Mouse (Mus musculus) kidney, postnatal 14 days (tissue): ENCODE data around the gene Spg20.

Experiments
- DNase-seq: peaks from one replicate; pipeline ENCODE4 v3.0.0; 2022; ENCODE audit warnings: mixed read lengths

Spg20 gene

DNA sequence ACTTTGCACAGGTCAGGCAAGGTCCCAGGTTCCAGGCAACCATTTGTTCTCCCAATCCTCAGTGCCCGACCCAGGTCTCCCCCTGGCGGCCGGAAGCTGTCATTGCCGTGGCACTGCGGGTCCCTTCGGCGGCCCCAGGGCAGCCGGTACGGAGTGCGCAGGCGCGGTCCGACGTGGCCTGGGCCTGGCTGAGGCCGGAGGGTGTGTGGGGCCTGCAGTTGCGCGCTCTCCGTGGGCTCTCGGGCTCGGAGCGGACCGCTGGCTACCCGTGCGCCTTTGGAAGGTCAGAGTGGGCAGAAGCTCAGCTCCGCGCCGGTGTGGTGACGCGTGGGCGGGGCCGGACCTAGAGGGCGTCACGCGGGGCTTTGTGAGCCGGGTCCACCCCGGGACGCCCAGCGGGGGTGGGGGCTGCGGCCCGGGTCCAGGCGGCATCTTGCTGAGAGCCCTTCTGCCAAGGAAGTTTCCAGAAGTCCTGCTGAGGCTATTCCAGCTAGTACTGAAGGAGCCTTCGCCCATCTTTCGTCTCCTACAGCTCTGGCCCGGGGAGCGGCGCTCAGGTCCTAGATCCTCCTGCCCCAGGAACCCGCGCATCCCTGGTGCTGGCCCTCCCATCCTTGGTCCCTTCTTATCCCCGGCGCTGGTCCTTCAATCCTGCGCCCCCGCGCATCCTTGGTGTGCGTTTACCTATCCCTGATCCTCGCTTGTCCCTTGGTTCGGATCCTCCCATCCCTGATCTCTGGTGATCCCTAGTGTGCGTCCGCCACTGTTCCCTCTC is at the start of gene Spg20:
TSS of gene Spg20 (plus strand) at position 174 of the 775 bp plus-strand sequence.
- DNase-seq, result peak; percentile 97

DNA sequence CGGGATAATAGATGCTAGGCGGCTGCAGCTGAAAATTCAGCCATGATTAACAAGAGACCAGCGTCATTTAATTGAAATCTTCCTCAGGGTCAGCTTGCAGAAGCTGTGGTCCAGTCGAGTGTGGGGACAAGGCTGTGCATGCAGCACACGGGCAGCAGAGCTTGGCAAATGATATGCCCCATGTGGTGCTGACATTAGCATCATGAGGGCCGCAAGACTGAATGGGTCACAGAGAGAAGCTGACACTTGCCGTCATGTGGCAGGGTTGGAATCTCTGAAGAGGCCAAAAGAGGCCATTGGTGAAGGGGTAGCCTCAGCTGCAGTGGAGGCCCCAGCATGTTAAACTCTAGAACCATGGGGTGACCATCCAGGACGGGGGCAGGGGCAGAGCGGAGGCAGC is 49.3 kb upstream of the Spg20 start:
- DNase-seq, result no peak

DNA sequence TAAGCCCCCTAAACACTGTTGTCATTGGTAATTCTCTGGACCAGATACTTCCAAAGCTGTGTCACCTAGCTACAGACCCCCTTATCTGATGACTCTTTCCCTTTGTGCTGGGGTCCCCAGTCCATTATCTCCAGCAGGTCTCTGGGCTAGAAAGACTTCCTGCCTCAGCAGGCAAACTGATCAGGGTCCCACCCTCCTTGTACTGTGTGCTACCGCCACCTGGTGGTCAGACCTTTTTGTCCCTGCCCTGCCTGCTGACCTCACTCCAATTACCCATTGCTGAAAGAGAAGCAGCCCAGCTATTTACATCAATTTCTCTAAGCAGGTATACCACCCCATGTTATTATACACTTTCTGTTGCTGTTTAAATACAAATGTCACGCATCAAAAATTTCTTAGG is 47.5 kb upstream of the Spg20 start:
- peak; percentile 77 for DNase-seq

DNA sequence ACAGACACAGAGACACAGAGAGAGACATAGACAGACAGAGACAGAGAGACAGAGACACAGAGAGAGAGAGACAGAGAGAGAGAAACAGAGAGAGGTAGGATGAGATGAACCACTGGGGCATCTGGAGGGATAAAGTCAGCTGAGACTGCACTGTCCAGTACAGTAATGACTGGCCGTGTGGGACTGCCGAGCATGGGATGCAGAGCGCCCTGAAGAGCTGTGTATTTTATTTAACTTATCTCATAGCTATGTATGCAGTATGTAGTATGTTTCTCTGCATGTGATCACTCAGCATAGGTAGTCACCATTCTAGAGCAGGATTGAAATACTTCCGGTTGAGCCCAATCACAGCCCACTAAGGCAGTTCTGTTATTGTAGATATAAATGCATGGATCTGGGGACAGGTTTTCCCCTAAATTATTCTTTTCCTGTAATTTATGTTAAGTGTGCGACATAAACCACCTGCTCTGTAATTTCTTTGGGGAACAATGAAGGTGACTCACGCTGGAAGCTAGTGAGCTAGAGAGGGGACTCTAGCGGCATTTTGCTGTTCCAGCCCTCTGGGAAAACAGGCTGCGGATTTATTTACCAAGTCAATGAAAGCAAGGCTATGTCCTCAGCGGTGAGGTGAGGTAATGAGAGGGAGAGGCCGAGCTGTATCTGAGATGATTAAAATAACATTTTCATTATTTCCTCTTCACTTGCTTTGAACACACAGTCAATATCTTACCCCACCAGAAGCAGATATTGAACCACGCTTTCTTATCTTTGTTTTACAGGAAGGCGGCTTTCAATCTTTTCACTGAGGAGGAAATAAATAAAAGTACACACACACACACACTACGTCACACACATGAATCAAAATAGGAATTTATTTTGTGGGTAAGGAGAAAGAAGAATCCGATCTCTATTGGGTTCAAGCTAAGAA is 45.9 kb upstream of the Spg20 start:
- DNase-seq, result no peak

DNA sequence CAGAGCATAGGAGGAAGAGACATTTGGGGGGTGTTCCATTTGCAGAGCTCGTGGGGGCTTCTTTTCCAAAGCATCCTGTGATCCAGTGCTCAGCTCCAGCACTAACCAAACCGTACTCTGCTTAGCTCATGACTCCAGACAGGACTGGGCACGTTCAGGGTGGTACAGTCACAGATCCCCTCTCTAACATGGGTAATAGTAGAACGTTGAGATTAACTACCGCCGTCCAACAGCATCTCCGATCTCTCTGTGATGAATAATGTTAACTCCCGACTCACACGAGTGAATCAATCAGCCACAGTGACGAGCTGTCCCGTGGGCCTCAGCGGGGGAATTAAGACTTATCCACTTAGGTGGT is 45.3 kb upstream of the Spg20 start:
- DNase-seq, result no peak

DNA sequence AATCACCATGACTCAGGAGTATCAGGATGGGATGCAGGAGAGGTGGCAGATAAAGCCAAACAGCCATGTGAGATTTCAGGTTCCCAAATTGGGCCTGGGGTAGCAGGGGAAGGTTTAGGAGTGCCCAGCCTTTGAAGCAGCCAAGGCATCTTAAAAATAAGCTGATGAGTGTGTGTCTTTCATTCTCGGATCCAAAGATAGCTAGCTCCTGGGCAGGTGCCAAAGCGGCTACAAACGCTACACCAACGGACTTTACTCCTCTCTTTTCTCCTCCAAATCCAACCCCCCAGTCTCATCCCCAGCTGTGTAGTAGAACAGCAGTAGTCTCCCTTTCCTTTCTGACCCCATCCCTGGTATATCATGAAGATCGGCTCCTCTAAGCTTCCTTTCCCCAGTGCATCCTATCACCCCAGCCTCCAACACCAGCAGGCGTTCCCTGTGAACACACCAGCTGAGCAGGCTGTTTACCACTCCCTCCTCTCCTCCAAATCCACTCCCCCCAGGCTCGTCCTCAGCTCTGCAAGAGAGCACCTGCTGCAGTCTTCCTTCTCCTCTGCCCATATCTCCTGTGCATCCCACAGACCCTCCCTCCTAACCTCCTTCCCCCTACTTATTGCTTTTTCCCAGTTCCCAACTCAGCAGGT is 44.0 kb upstream of the Spg20 start:
- no peak for DNase-seq

DNA sequence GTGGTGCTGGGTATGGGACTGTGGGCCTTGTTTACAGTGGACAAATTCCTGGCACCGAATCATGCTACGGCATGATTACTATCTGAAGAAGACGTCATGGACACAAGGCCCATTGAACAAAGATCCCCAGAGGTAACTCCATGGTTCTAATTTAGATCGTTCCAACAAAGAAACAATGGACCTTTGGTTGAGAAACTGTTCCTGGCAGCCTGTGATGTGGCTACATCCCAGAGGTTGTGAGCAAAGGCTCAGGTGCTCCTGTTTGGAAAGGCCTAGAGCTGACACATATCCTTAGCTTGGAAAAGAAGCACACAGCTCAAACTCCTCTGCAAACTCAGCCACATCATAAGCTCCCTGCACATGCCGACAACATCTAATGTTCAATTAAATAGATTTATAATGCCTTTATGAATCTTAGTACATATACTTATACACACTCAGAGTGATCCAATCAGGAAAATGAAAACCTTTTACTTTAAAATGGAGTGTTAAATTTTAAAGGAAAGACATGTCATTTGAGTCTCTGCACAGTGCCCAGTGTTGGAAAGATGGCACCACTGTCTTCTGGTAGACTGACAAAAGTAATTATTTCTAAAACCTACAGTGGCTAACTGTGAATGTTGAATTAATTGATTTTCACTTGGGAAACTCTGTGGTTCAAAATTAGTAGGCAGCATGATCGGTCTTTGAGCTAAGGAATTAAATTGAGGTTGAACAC is 37.2 kb upstream of the Spg20 start:
- DNase-seq, result no peak

DNA sequence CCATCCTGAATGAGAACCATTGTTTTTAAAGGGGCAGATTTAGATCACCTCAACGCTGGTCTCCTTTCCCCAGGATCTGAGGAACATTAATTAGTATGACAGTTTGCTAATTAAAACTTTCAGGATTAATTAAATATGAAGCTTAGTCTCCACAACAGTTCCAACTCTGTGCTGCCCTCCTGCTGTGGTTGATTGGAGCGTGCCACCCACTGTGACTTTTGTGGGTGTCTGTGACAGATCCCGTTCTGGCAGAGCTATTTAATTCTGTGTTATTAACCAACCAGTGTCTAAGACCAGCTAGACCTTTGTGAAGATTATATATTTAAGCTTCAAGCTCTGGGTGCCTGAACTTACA is 36.6 kb upstream of the Spg20 start:
- DNase-seq, result no peak

DNA sequence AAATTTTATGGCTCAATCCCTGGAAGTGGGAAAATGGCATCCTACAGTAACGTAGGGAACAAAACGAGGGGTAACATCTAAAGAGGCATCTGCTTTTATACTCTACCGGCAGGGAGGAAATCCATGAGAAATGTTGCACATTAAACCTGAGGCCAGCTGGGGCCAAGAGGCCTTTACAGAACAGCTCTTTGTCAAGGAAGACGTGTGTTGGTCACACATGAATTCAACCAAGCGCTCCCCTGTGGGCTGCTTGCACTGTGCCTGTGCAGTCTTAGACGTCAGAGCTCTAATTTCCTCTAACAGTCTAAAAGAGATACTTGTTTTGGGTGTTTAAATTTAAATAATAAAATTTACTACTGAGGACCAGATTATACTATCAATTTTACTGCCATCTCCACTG is 33.7 kb upstream of the Spg20 start:
- DNase-seq, result no peak

DNA sequence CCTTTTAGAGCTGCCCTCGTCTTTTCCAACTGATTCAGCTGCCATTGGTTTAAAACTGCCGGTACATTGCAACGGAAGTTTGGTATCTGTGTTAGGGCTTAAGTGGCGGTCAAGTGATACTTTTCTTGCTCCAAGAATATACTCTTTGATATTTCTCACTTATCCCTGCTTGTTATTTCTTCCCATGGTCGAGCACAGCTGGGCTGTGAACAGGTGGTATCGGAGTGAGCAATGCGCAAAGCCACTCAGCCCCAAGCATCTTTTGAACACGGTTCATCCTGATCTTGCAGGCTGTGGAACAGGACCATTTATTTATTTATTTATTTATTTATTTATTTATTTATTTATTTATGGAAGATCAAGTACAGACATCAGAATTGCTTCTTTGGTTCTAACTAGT is 32.3 kb upstream of the Spg20 start:
- DNase-seq, result no peak

DNA sequence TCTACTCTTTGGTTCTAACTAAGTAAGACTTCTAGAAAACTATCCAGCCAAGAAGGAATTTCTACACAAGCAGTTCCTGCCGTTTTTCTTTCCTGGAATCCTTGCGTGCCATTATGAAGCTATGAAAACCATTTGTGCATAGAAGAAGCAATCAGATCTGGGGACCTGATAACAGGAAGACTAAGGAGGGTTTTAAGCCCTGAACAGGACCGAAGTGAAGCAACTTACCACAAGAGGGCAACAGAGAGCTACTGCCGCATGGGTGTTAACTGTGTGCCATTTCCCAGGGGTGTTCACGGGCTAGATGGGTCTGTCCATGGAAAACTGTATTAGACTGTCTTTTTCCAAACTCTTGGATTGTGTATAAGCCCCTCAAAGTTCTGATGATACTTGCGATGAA is 31.9 kb upstream of the Spg20 start:
- DNase-seq, result peak; percentile 85

DNA sequence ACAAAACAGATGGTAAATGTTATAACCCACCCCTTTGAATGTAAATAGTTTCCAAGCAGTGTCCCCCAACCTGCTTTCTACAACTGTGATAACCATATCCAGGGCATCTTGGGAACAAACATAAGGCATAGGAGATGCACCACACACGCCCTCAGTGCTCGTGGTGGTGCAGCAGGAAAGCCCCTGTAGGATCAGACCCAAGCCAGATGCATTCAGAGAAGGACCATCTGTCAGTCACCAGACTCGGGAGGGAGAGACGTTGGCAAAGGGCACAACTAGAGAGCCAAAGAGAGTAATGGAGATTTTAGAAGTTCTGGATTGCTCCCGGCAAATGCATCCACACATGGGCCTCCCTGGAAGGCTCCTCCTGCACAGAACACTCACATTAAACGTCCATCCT is 27.1 kb upstream of the Spg20 start:
- no peak for DNase-seq

DNA sequence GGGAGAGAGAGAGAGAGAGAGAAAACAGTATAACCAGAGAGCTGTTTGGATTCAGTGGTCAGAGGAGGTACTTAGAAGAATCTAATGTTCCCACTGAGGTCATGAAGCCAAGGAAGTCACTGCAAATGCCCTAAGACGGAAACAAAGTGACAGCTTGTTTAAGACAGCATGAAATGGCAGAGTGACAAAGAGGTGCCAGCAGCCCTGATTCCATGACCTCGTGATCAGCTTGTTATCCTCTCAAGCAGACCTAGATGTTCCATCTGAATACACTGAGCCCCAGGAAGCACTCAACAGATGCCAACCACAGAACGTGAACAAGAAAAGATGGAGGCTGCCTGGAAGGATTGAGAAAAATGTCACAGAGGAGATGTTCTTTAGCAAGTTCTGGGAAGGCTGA is 26.2 kb upstream of the Spg20 start:
- no peak for DNase-seq

DNA sequence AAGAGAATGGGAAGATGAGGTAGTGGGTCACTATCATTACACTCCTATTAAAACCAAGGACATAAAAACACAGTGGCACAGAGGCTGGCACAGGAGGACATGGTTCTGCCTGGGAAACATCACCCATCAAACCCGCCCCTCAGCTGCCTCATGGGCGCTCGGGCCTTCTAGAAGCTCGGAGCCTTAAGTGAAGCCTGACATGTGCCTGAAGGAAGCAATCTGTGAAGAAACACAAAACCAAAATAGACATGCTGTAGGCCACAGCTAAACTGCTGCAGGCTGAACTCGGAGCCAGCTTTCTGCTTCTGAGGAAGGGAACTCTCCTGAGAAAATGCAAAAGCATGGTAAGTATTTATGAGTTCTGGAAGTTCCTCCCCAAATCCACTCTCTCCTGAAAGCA is 25.0 kb upstream of the Spg20 start:
- DNase-seq, result no peak

DNA sequence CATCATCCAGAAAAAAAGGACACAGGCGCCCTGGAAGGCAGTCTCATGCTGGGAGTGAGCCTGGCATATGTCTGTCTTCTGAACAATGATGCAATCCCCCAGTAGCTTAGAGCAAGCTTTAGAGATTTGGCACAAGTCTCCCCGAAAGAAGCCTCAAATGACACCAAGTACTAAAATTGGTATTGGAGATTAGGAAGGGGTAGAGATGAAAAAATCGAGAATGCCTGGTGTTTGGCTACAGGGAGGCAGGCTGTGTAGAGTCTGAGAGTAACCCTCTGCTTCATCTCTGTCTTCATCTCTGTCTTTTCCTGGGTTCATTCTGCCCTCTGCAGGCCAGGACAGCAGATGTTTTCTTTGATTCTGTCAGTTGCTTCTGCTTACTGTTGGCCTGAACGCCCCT is 24.5 kb upstream of the Spg20 start:
- no peak for DNase-seq

DNA sequence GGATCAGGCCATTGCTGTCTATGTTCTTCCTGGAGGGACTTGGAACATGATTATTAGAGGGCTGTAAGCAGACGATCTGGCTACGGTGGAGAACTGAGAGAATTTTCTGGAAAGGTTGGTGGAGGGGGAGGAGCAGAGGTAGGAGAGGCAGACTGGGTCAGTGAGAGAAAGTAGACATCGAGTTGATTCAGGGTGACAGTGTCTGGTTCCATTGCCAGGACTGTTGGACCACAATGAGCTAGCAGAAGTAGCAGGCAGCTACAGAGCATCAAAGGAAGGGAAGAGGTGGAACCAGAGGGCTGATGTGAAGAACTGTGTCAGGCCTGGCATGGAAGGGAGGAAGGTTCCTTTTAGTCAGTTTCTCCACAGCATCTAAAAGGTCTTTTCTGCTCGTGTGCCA is 23.5 kb upstream of the Spg20 start:
- no peak for DNase-seq

DNA sequence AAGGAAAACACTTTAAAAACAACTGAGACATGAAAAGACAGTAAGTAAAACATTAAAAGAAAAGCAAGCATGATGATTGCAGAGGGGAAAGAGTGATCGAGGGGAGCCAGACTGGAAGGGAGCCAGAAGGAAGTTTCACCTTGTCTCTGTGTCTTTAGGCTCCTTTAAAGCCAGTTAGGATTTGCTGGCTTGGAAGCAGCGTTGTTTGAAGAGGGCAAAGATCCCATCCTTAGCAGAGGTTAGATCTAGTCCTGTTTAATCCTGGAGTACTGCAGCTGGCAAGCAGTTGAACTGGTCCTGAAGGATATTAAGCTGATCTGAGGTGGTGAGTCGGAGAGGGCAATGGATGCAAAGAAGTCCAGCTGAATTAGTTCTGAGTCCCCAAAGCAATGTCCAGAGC is 23.1 kb upstream of the Spg20 start:
- DNase-seq, result peak; percentile 50

DNA sequence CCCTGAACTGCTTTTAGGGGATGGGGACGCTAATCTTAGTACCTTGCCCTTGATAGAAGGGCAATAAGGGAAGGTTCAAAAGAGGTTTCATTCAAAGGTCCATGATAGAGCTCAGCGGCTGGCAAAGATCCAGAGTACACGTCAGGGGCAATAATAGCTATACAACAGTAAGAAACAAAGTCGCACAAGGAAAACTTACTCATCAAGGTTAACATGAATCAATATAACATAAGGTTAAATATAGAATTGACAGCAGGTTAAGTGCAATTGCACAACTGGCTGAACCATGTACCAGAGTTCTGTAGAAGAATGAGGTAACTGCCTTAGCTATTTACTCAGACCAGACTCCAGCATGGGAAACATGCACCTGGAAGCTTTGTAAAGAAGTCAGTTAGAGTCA is 22.6 kb upstream of the Spg20 start:
- no peak for DNase-seq

DNA sequence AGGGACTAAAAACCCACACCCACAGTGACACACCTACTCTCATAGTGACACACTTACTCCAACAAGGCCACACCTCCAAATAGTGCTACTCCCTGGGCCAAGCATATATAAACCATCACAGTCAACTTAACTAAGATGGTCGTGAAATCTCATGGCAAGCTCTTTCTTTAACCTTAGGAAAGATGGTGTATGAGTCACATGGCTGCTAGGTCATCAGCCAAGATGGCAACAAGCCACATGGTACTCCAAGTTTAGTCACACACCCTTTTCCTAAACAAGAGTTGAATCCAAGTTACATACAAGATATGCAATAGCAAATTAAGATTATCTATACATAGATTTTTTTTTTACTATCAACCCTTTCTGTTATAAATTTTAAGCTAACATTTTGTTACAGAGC is 18.7 kb upstream of the Spg20 start:
- DNase-seq, result no peak

DNA sequence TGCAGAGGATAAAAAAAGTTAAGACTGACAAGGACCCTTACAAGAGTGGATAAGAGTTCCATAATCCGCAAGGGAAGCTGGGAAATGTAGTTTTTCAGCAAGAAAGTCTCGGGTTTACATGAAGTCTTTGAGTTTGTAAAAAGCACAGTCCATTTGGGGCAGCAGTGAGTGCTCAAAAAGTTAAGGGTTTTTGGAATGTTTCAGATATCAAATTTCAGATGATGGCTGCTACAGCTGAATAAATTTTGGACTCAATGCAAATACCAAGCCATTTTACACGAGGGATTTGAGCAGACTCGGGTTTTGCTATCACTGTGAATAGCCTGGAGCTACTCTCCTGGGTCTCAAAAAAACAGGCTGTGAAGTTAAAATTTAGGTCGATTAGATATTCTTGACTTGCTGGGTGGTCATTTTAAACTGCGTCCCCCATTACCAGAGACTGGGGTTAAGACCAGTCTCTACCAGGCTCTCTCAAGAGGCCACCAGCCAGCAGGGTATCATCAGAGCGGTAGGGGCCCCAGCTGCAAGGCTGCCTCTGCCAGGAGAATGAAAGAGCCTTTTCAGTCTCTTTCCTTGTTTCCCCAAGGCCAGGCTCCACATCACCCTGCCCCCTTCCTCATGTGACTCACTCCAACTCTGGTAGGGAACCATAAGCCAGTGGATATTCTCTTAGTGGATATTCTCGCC is 15.8 kb upstream of the Spg20 start:
- DNase-seq, result no peak

DNA sequence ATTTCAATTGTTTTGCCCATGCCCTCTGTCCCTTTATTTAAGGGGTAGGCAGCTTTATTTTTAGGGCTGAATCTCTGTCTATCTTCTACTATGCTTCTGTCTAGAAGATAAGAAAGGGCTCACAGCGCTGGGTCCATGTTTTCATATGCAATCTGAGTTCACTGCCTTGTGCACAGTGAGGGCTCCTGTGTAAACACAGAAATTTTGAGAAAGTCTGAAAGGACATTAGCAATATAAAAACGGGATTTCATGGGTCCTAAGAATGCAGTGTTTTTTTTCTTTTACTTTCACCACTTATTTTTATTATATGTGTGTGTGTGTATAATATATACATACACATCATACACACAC is 15.3 kb upstream of the Spg20 start:
- DNase-seq, result no peak

DNA sequence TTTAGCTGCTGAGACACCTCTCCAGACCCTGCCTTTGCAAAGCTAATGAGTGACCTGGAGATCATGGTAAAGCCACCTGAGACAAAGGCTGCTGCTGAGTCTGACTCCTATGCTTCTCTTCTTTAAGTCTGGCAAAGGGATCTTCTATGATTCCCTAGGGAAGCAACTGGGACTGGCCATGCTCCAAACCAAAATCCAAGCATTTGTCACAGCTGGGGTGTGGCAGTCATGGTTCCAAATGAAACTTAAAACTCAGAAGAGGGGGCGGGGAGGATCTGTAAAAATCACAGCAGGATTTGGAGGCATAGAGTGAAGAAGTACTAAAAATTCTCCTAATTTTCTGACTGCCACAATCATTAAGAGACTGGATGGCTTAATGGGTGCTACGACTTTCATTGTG is 14.7 kb upstream of the Spg20 start:
- no peak for DNase-seq

DNA sequence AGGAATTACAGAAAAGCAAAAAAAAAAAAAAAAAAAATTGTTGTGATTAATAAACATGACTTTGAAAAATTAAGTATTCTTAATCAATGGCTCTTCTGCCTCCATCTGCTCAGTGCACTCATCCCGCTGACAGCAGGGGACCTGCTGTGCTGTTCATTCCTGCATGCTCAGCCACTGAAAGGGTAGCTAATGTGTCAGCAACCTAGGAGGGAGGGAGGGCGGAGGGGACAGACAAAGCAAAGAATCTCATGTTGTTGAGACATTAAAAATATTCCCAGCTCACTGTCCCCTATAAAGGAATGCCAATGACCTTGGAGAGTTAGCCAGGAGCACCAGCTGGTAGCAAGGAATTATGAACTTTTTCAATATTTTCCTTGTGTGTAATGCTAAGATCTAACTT is 13.9 kb upstream of the Spg20 start:
- no peak for DNase-seq
